Mouse (Mus musculus) bone marrow macrophage, adult 2 months (primary cell): ENCODE measurements around the gene Ccl22.

Experiments
- CTCF ChIP-seq: IDR thresholded peaks from 2 replicates; pipeline ENCODE4 v1.5.1; 2012; ENCODE audit warnings: low read depth, mild to moderate bottlenecking, low read length, moderate library complexity
- POLR2A ChIP-seq: IDR thresholded peaks from 2 replicates; pipeline ENCODE4 v1.6.1; 2012; ENCODE audit warnings: mild to moderate bottlenecking, low read depth, low read length, borderline replicate concordance

GRCm38 (mm10) chr8:94800278-94800968 lies 55.0 kb downstream of the Ccl22 start:
- TF ChIP-seq POLR2A (no peak), CTCF (no peak)
